Mouse (Mus musculus) C2C12 (cell line): ENCODE results near the gene Ccdc107. TPM values are rescaled to one million over a fixed set of nuclear protein-coding genes. Genes with fewer than 3 reads are reported as not detected.
A peak's percentile ranks its signal among the peaks of the same experiment; 100 is the strongest.

Source experiments
- H3K27me3 ChIP-seq: one replicate; pipeline ENCODE4 v1.6.1; 2011; ENCODE audit not compliant: control insufficient read depth, insufficient read depth, insufficient read length
- H3K36me3 ChIP-seq: one replicate; pipeline ENCODE4 v1.6.1; 2011; ENCODE audit not compliant: control insufficient read depth, insufficient read depth
- H3K4me3 ChIP-seq: one replicate; pipeline ENCODE4 v1.5.1; 2011; ENCODE audit warnings: mild to moderate bottlenecking, control low read depth; ENCODE audit not compliant: poor library complexity, insufficient read depth, severe bottlenecking
- H3K79me2 ChIP-seq: one replicate; pipeline ENCODE4 v1.6.1; 2011; ENCODE audit not compliant: control insufficient read depth, insufficient read depth
- H3K79me3 ChIP-seq: one replicate; pipeline ENCODE4 v1.6.1; 2011; ENCODE audit warnings: low read depth, control low read depth
- H3ac ChIP-seq: one replicate; pipeline ENCODE3; 2011; ENCODE audit warnings: low read depth; ENCODE audit not compliant: control insufficient read depth, insufficient read length
- CEBPB ChIP-seq: IDR thresholded peaks from one replicate; pipeline ENCODE4 v1.6.1; 2011; ENCODE audit warnings: low read depth, mild to moderate bottlenecking, control low read depth, moderate library complexity
- CTCF ChIP-seq: IDR thresholded peaks from one replicate; pipeline ENCODE4 v1.5.1; 2011; ENCODE audit not compliant: control insufficient read depth, insufficient read depth, insufficient read length
- FOSL1 ChIP-seq: IDR thresholded peaks from one replicate; pipeline ENCODE4 v1.8.0; 2011; ENCODE audit warnings: mild to moderate bottlenecking, low read length; ENCODE audit not compliant: poor library complexity, insufficient read depth, severe bottlenecking
- MAX ChIP-seq: IDR thresholded peaks from one replicate; pipeline ENCODE4 v1.6.1; 2011; ENCODE audit warnings: mild to moderate bottlenecking, control low read depth
- MYOD1 ChIP-seq: IDR thresholded peaks from one replicate; pipeline ENCODE4 v1.6.1; 2011; ENCODE audit warnings: low read depth; ENCODE audit not compliant: control insufficient read depth, insufficient read length
- MYOG ChIP-seq: IDR thresholded peaks from one replicate; pipeline ENCODE4 v1.6.1; 2011; ENCODE audit not compliant: control insufficient read depth, insufficient read length; ENCODE audit errors: extremely low read depth
- USF1 ChIP-seq: IDR thresholded peaks from one replicate; pipeline ENCODE4 v1.6.1; 2011; ENCODE audit warnings: low read depth, mild to moderate bottlenecking, control low read depth, moderate library complexity
- polyA plus RNA-seq: library from polyadenylated mRNA; unstranded; fragments of >200 nt; fragmentation: generic; extraction: Trizol; gene quantifications from one replicate; pipeline ENCODE4 v1.2.1, GENCODE M21; 2012; ENCODE audit warnings: missing spikeins

Gene Ccdc107
- polyA plus RNA-seq, 1 experiment: 58.9 TPM

GRCm38 (mm10) chr4:43504269-43504668, 11.6 kb downstream of the Ccdc107 start:
- H3K4me3 ChIP-seq: no peak overlapping the region
- TF ChIP-seq CEBPB (no peak), FOSL1 (no peak), MYOD1 (no peak), MAX (no peak), USF1 (no peak), CTCF (no peak), MYOG (no peak)
- H3K79me2 ChIP-seq: no peaks in the 10 kb centered on the region
- H3K36me3 ChIP-seq: no peaks in the 10 kb centered on the region
- H3K79me3 ChIP-seq: no peaks in the 10 kb centered on the region
- H3K27me3 ChIP-seq: no peaks in the 10 kb centered on the region
- no peak overlapping the region for H3ac ChIP-seq

- H3K27me3 ChIP-seq: no peaks in the 10 kb centered on the region
- no peaks in the 10 kb centered on the region for H3K79me3 ChIP-seq
- H3K4me3 ChIP-seq: no peak overlapping the region
- H3K36me3 ChIP-seq: no peaks in the 10 kb centered on the region
- TF ChIP-seq CEBPB: no peak
- no peak overlapping the region for H3ac ChIP-seq
- no peaks in the 10 kb centered on the region for H3K79me2 ChIP-seq
These were observed 13.4 kb downstream of the Ccdc107 start for GRCm38 (mm10) chr4:43506074-43506473.

DNA sequence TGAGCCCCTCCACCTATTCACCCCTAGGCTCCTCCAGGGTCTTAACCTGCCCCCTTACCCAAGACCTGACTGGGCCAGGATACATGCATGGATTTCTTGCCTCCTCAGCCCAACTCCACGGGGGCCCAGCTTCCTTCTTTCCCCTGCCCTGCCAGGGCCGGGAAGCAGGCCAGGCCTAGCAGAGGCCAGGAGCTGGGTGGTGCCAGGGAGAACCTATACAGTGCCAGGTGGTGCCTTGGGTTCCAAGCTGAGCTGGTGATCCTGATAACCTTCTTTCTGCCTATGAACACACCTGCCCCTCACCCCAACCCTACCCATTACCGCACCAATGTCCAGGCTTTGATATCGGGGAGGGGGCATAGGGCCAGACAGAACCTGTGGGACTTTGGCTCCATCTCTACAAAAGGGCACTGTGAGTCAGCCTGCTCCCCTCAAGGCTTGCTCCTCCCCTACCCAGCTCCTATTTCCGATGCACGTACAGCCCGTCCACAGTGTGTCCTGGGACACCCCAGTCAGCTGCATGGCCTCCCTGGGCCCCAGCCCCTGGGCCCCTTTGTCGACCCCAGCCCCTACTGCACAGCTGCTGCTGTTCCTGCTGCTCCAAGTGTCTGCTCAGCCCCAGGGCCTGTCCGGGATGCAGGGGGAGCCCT, 14.0 kb downstream of the Ccdc107 start, which contains the start of gene Car9:
Gene Car9 (plus strand): TSS at position 431 of the 650 bp plus-strand sequence.
- Histone ChIP-seq H3K36me3 (no peaks in the 10 kb centered on the region), H3K27me3 (no peaks in the 10 kb centered on the region), H3K79me3 (no peaks in the 10 kb centered on the region), H3K4me3 (no peak within 1 kb of the TSS), H3ac (no peak within 1 kb of the TSS), H3K79me2 (no peaks in the 10 kb centered on the region)
- TF ChIP-seq MAX (no peak), FOSL1 (no peak), MYOG (no peak), MYOD1 (no peak), CEBPB (no peak), CTCF (no peak)

GRCm38 (mm10) chr4:43507938-43508665, 15.4 kb downstream of the Ccdc107 start:
- no peaks in the 10 kb centered on the region for H3K27me3 ChIP-seq
- H3K4me3 ChIP-seq: peak overlapping the region; percentile 2
- no peak overlapping the region for H3ac ChIP-seq
- TF ChIP-seq MYOG (no peak), MAX (no peak), CEBPB (no peak), CTCF (no peak), USF1 (no peak), FOSL1 (no peak), MYOD1 (no peak)
- no peaks in the 10 kb centered on the region for H3K79me2 ChIP-seq
- H3K36me3 ChIP-seq: no peaks in the 10 kb centered on the region
- no peaks in the 10 kb centered on the region for H3K79me3 ChIP-seq

GRCm38 (mm10) chr4:43508666-43508997, 15.9 kb downstream of the Ccdc107 start:
- H3K27me3 ChIP-seq: no peaks in the 10 kb centered on the region
- H3K4me3 ChIP-seq: peak overlapping the region; percentile 2
- no peaks in the 10 kb centered on the region for H3K79me3 ChIP-seq
- no peak overlapping the region for H3ac ChIP-seq
- H3K79me2 ChIP-seq: no peaks in the 10 kb centered on the region
- no peak for TF ChIP-seq CEBPB
- no peak for TF ChIP-seq MAX
- TF ChIP-seq FOSL1: no peak
- no peak for TF ChIP-seq USF1
- TF ChIP-seq MYOD1: no peak
- no peak for TF ChIP-seq CTCF
- no peak for TF ChIP-seq MYOG
- H3K36me3 ChIP-seq: no peaks in the 10 kb centered on the region

DNA sequence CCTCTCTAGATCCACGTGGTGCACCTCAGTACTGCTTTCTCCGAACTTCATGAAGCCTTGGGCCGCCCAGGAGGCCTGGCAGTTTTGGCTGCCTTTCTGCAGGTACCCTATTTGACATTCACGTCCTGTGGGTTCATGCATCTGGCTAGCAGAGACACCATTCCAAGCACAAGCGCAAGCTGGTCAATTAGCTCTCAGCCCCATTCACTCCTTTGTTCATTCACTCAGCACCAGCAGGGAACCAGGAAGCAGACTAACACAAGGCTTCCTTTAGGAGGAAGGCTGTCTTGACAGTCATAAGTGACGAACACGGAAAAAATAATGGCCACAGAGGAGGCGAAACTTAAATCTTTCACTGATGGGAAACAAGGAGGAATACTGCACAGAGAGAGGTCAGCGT, 16.4 kb downstream of the Ccdc107 start:
- TF ChIP-seq MYOD1 (no peak), MYOG (no peak), CTCF (no peak), USF1 (no peak), FOSL1 (no peak), MAX (no peak), CEBPB (no peak)
- peaks cover 2% of the 10 kb centered on the region for H3K36me3 ChIP-seq
- H3K4me3 ChIP-seq: no peak overlapping the region
- H3K79me2 ChIP-seq: no peaks in the 10 kb centered on the region
- no peak overlapping the region for H3ac ChIP-seq
- no peaks in the 10 kb centered on the region for H3K79me3 ChIP-seq
- no peaks in the 10 kb centered on the region for H3K27me3 ChIP-seq
